Mouse (Mus musculus) forebrain, postnatal 0 days (tissue): ENCODE results near the gene Zcchc17. TPM values are rescaled to one million over a fixed set of nuclear protein-coding genes. Genes with fewer than 3 reads are reported as not detected.

ENCODE experiments used
- ATAC-seq: fragments of 200-750 bp; cut with Nextera tagmentation; 2 replicates; pipeline ENCODE4 v1.8.0; 2017; ENCODE audit warnings: mild to moderate bottlenecking, moderate library complexity
- DNase-seq: peaks from one replicate; pipeline ENCODE4 v3.0.0-alpha.2; 2015
- H3K27ac ChIP-seq: fragments of 300-500 bp; sonication (generic); 2 replicates; pipeline ENCODE4 v1.5.1; 2014; ENCODE audit warnings: low read depth, mild to moderate bottlenecking, antibody characterized with exemption, low read length, moderate library complexity, mixed read lengths
- H3K27me3 ChIP-seq: fragments of 300-500 bp; sonication (generic); 2 replicates; pipeline ENCODE4 v1.6.1; 2014; ENCODE audit warnings: mild to moderate bottlenecking, low read length, mixed read lengths; ENCODE audit not compliant: insufficient read depth
- H3K36me3 ChIP-seq: fragments of 300-500 bp; sonication (generic); 2 replicates; pipeline ENCODE4 v1.6.1; 2014; ENCODE audit warnings: mild to moderate bottlenecking, moderate library complexity; ENCODE audit not compliant: insufficient read depth
- H3K4me1 ChIP-seq: fragments of 300-500 bp; sonication (generic); 2 replicates; pipeline ENCODE4 v1.6.1; 2014; ENCODE audit warnings: antibody characterized with exemption; ENCODE audit not compliant: insufficient read depth
- H3K4me2 ChIP-seq: fragments of 300-500 bp; sonication (generic); 2 replicates; pipeline ENCODE4 v1.6.1; 2014; ENCODE audit warnings: low read depth, mild to moderate bottlenecking, moderate library complexity
- H3K4me3 ChIP-seq: fragments of 300-500 bp; sonication (generic); 2 replicates; pipeline ENCODE4 v1.5.1; 2014; ENCODE audit warnings: low read depth, low read length, mixed read lengths
- H3K9ac ChIP-seq: fragments of 300-500 bp; sonication (generic); 2 replicates; pipeline ENCODE4 v1.6.1; 2014; ENCODE audit warnings: mild to moderate bottlenecking
- H3K9me3 ChIP-seq: fragments of 300-500 bp; sonication (generic); 2 replicates; pipeline ENCODE4 v1.6.1; 2016; ENCODE audit warnings: low read length
- CTCF ChIP-seq: sonication (generic); IDR thresholded peaks from 2 replicates; pipeline ENCODE4 v1.5.1; 2016; ENCODE audit warnings: antibody characterized with exemption, control low read depth, low read depth
- WGBS: fragments of 180-500 bp; shearing (Covaris S2); extraction: QIAGEN DNeasy Blood & Tissue Kit; methylation state at CpG from one replicate; pipeline ENCODE4 v1.1.7; 2014; 5-methylcytosine and 5-hydroxymethylcytosine counted together
- polyA plus RNA-seq: library from polyadenylated mRNA; unstranded; fragments of >200 nt; fragmentation: Nextera tagmentation; extraction: Ambion mirVana; gene quantifications from 2 replicates; pipeline ENCODE4 v1.2.1, GENCODE M21; 2015
- total RNA-seq: library from RNA; depleted of rRNA; stranded (reverse); fragments of >200 nt; gene quantifications from 2 replicates; pipeline ENCODE4 v1.2.3, GENCODE M21; 2014; rRNA removed

The Zcchc17 gene
- total and polyA plus RNA-seq, 2 experiments from 2014 or later, result 41.3 to 97.8 TPM

- H3K4me2 ChIP-seq, result no peak overlapping the region
- TF ChIP-seq CTCF, result no peak
These were observed 92.7 kb downstream of the Zcchc17 start for GRCm38 (mm10) chr4:130267069-130267468.

GRCm38 (mm10) chr4:130266601-130267000, 93.1 kb downstream of the Zcchc17 start:
- no peak overlapping the region for H3K4me3 ChIP-seq
- TF ChIP-seq CTCF, result no peak
- H3K9me3 ChIP-seq, result no peaks in the 10 kb centered on the region
- WGBS, result 48% methylated on average over 9 of the region's 9 CpGs
- 0 out of 2 replicates have a peak, but pooled peaks cover under 1% of the 10 kb centered on the region for H3K4me1 ChIP-seq
- H3K27me3 ChIP-seq, result no peaks in the 10 kb centered on the region
- no peak for DNase-seq
- H3K9ac ChIP-seq, result no peak overlapping the region
- no peak for ATAC-seq
- no peak overlapping the region for H3K4me2 ChIP-seq
- no peak overlapping the region for H3K27ac ChIP-seq
- H3K36me3 ChIP-seq, result peaks cover 13% of the 10 kb centered on the region

More at GRCm38 (mm10) chr4:130267069-130267468, 92.7 kb downstream of the Zcchc17 start:
- ATAC-seq, result no peak
- DNase-seq, result no peak
- Histone ChIP-seq H3K4me3 (no peak overlapping the region), H3K4me1 (0 out of 2 replicates have a peak, but pooled peaks cover 2% of the 10 kb centered on the region), H3K9me3 (no peaks in the 10 kb centered on the region), H3K9ac (no peak overlapping the region), H3K36me3 (peaks cover 13% of the 10 kb centered on the region), H3K27me3 (no peaks in the 10 kb centered on the region), H3K27ac (no peak overlapping the region)
- 77% methylated on average over 7 of the region's 7 CpGs for WGBS

Other genes starting within 250 kb of the Zcchc17 start
- 2.4 and 5.0 TPM in 2 replicates for gene Hcrtr1, start 220.6 kb downstream of the Zcchc17 start, total RNA-seq
- gene Hcrtr1, start 220.6 kb downstream of the Zcchc17 start, polyA plus RNA-seq, result 1.6 and 2.5 TPM in 2 replicates
- 3.5 and 6.7 TPM in 2 replicates for gene Tinagl1, start 184.8 kb downstream of the Zcchc17 start, total RNA-seq
- 3.5 and 4.5 TPM in 2 replicates for gene Tinagl1, start 184.8 kb downstream of the Zcchc17 start, polyA plus RNA-seq
- gene Gm853, start 137.5 kb downstream of the Zcchc17 start, total RNA-seq, result 0.08 TPM in 1 of 2 replicates, not detected in the other
- 0.08 and 0.28 TPM in 2 replicates for gene Gm853, start 137.5 kb downstream of the Zcchc17 start, polyA plus RNA-seq
- gene Serinc2, start 80.7 kb downstream of the Zcchc17 start, total RNA-seq, result 12.7 and 14.0 TPM in 2 replicates
- gene Serinc2, start 80.7 kb downstream of the Zcchc17 start, polyA plus RNA-seq, result 22.5 and 24.2 TPM in 2 replicates
- 129 and 201 TPM in 2 replicates for gene Fabp3, start 51.3 kb downstream of the Zcchc17 start, total RNA-seq
- 318 and 358 TPM in 2 replicates for gene Fabp3, start 51.3 kb downstream of the Zcchc17 start, polyA plus RNA-seq
- gene Gm10570, start 51.3 kb downstream of the Zcchc17 start, total RNA-seq, result 1.1 and 1.8 TPM in 2 replicates
- gene Gm10570, start 51.3 kb downstream of the Zcchc17 start, polyA plus RNA-seq, result 1.0 and 1.2 TPM in 2 replicates
- 72.9 and 74.3 TPM in 2 replicates for gene Snrnp40, start 189 bp upstream of the Zcchc17 start, total RNA-seq
- gene Snrnp40, start 189 bp upstream of the Zcchc17 start, polyA plus RNA-seq, result 97.9 and 99.3 TPM in 2 replicates
- 231 and 267 TPM in 2 replicates for gene Nkain1, start 214.2 kb upstream of the Zcchc17 start, total RNA-seq
- 9.1 and 10.9 TPM in 2 replicates for gene Nkain1, start 214.2 kb upstream of the Zcchc17 start, polyA plus RNA-seq